Mouse (Mus musculus): Measurements from ENCODE around the gene Pde3a. TPM values are rescaled to one million over a fixed set of nuclear protein-coding genes. Genes with fewer than 3 reads are reported as not detected.
A peak's percentile ranks its signal among the peaks of the same experiment; 100 is the strongest.

The Pde3a gene
- polyA plus RNA-seq, 1 experiment from 2014 or later: 8.5 TPM

DNA sequence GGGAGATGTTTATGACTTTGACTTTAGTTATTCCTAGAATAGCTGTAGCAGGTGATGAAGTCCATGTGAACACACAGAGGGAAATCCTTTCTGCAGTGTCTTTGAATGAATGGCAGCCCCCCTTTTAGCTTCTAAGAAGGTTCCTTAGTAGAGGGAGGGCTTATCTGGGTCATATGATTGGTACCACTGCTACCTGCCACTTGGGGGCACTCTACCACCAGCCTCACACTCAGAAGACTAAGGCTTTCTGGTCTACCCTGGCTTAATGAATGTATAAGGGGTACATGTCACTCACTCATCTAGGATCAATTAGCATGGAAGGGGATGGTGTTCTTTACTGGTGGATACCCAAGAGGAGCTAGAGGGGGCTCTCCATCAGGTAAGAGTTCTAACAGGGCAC lies 250.4 kb downstream of the Pde3a start:
- no peak overlapping the region for H3K9ac ChIP-seq
- H3K36me3 ChIP-seq: peaks cover 32% of the 10 kb centered on the region
- H3K4me2 ChIP-seq: no peak overlapping the region
- no peaks in the 10 kb centered on the region; the same call in 1 of the 2 replicates for H3K4me1 ChIP-seq
- H3K4me3 ChIP-seq: no peak overlapping the region
- no peak for ATAC-seq (ENCODE audit: extremely low read depth, insufficient number of reproducible peaks, low FRiP score, low TSS enrichment)
- H3K27me3 ChIP-seq (replicated peaks): no peaks in the 10 kb centered on the region
- no peaks in the 10 kb centered on the region for H3K9me3 ChIP-seq
- H3K27ac ChIP-seq (replicated peaks): no peak overlapping the region

DNA sequence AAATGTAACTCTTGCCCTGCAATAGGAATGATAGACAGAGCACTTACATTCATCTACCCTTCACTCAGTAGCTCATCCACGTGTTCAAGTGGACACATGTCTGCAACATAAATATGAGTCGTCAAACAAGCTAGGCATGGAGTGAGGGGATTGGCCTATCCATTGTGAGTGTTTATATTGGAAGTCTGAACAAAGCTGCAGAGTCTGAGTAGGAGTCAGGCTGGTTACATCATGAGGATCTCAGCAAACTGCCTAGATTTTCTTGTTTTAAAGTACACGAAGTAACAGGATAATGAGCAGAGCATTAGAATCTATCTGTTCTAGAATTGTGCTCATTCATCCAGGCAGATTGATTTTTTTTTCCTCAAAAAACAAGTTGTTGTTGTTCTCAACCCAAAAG lies 252.1 kb downstream of the Pde3a start:
- Histone ChIP-seq H3K9ac (no peak overlapping the region), H3K27ac (replicated peaks) (no peak overlapping the region), H3K4me1 (no peaks in the 10 kb centered on the region; the same call in 1 of the 2 replicates), H3K36me3 (peaks cover 31% of the 10 kb centered on the region), H3K4me3 (no peak overlapping the region), H3K4me2 (no peak overlapping the region), H3K27me3 (replicated peaks) (no peaks in the 10 kb centered on the region), H3K9me3 (no peaks in the 10 kb centered on the region)
- 65% methylated on average over 3 of the region's 3 CpGs for WGBS
- ATAC-seq (ENCODE audit: extremely low read depth, insufficient number of reproducible peaks, low FRiP score, low TSS enrichment): no peak

DNA sequence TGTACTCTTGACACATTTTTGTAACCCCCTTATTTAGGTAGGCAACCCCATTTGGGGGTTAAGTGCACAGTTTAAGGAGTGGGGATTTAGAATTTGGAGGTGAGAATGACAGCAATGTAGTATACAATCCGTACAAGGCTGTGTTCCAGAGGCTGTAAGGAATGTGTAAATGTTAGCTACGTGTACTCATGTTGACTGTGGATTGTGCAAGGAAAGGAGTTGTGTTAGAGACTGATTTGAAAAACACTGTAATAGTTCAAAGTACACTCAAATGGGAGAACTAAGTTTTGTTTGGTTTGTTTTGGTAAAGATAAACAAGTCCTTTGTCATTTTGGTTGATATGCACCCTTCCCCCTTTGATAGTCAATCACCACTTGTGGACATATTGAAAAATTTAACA lies 273.5 kb downstream of the Pde3a start:
- H3K4me2 ChIP-seq: no peak overlapping the region
- WGBS: 76% methylated on average over 2 of the region's 2 CpGs
- no peaks in the 10 kb centered on the region for H3K36me3 ChIP-seq
- H3K9me3 ChIP-seq: no peaks in the 10 kb centered on the region
- no peak for ATAC-seq (ENCODE audit: extremely low read depth, insufficient number of reproducible peaks, low FRiP score, low TSS enrichment)
- H3K4me1 ChIP-seq: no peaks in the 10 kb centered on the region
- H3K27me3 ChIP-seq (replicated peaks): no peaks in the 10 kb centered on the region
- H3K27ac ChIP-seq (replicated peaks): no peak overlapping the region
- H3K9ac ChIP-seq: no peak overlapping the region
- no peak overlapping the region for H3K4me3 ChIP-seq

DNA sequence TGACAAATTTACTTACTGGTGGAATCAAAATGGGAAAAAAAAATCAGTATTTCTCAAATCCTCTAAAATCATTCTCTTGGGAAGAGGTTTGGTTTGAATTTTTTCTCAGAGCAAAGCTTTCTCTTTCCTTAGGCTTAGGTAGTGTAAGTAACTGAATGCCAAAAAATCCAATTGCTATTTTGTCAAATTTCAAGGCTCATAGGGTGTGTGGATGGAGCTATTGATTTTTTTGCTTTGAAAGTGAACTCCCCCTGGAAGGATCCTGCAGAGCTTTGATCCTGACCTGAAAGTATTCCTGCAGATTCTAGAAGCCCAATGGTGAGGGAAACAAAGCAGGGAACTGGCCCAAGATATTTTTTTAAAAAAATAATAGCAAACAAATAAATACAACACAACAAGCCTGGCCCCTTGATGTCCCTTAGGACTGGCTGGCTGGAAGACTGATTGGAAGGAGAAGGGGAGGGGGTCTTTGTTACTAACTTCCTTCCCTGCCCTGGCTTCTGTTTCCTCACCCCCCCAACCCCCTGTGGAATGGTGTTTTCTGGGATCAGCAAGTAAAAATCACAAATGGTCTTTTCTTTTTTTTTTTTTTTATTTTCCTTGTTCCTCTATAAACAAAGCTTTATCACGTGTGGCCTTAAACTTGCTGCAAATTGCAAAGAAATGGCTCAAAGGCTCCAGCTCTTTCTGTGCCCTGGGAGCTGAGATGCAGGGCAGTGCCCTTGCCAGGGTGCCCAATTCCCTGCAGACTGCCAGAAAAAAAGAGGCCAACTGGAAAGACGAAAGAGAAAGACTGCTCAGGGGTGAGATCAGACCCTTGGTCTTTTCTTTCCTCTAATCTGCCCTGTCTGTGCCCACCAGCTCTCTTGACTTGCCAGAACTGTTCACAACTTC lies 274.9 kb downstream of the Pde3a start, which contains the start of gene Slco1c1:
Gene Slco1c1, plus strand, starts transcription at position 622 of the 894 bp plus-strand sequence.
- ATAC-seq (ENCODE audit: extremely low read depth, insufficient number of reproducible peaks, low FRiP score, low TSS enrichment): no peak
- Histone ChIP-seq H3K9me3 (no peaks in the 10 kb centered on the region), H3K4me3 (no peak within 1 kb of the TSS), H3K4me2 (no peak within 1 kb of the TSS), H3K4me1 (no peaks in the 10 kb centered on the region), H3K9ac (no peak within 1 kb of the TSS), H3K27ac (replicated peaks) (no peak within 1 kb of the TSS), H3K36me3 (no peaks in the 10 kb centered on the region), H3K27me3 (replicated peaks) (no peaks in the 10 kb centered on the region)
- WGBS: 44% methylated on average over 2 of the region's 2 CpGs

DNA sequence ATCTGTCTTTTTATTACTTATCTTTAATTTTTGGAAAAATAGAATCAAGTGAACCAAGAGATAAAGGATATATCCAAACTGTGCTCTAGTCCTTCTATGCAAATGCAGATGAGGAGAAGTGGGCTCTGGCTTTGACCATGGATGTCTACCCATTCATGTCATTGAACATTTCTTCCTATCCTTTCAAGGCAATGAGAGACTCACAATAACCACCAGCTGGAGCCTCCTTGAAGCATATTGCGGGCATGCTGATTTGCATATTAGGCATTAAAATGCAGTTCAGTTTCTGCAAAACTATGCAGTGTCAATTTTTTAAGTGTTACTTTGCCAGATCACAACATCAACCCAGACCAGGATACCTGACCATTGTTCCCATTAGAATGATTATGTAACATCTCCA lies 276.7 kb downstream of the Pde3a start:
- Histone ChIP-seq H3K27me3 (replicated peaks) (no peaks in the 10 kb centered on the region), H3K9me3 (no peaks in the 10 kb centered on the region), H3K4me3 (no peak overlapping the region), H3K4me2 (no peak overlapping the region), H3K4me1 (no peaks in the 10 kb centered on the region), H3K36me3 (no peaks in the 10 kb centered on the region), H3K9ac (no peak overlapping the region), H3K27ac (replicated peaks) (no peak overlapping the region)
- no peak for ATAC-seq (ENCODE audit: extremely low read depth, insufficient number of reproducible peaks, low FRiP score, low TSS enrichment)
- 78% methylated on average over 1 of the region's 1 CpGs for WGBS

DNA sequence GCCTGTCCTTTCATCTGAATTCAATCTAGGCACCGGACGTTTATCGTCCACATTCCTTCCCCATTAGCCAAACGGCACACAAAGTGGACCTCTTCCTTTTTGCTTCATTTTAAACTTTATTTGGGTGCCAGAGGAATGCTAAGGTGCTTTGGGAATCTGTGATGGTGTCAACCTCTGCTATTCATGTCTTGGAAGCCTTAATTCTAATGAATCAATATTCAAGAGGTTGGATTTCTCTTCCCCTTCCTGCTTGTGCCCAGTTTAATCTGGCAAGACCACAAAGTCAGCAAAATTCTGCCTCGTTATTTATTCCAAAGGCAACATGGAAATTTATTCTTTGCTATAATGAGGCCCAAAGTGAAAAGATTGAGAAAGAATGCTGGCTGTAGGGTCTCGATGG lies 281.8 kb downstream of the Pde3a start:
- Histone ChIP-seq H3K36me3 (no peaks in the 10 kb centered on the region), H3K27ac (replicated peaks) (no peak overlapping the region), H3K9me3 (no peaks in the 10 kb centered on the region), H3K4me2 (no peak overlapping the region), H3K27me3 (replicated peaks) (no peaks in the 10 kb centered on the region), H3K9ac (no peak overlapping the region), H3K4me3 (no peak overlapping the region), H3K4me1 (no peaks in the 10 kb centered on the region)
- no peak for ATAC-seq (ENCODE audit: extremely low read depth, insufficient number of reproducible peaks, low FRiP score, low TSS enrichment)
- WGBS: 76% methylated on average over 6 of the region's 6 CpGs

DNA sequence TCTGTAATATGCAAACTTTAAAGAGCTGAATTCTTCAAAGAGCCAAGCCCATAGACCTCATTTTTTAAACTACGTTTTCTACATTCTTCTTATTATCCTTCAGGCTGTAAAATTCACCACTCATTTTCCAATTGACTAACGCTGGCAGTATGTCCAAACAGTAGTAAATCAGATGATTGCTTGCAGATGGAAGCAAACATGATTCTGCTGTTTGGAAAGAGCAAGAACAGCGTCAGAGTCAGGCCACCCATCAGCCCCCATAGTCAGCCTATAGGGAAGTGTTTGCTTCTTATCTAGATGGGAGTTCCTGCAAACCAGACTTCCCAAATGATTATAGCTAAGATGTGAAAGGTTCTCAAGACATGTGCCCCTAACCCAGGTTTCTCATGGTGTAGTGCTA lies 288.2 kb downstream of the Pde3a start:
- no peak overlapping the region for H3K4me2 ChIP-seq
- peaks cover 24% of the 10 kb centered on the region for H3K4me1 ChIP-seq
- WGBS: 42% methylated on average over 3 of the region's 3 CpGs
- no peaks in the 10 kb centered on the region for H3K9me3 ChIP-seq
- no peaks in the 10 kb centered on the region for H3K27me3 ChIP-seq (replicated peaks)
- no peaks in the 10 kb centered on the region for H3K36me3 ChIP-seq
- no peak overlapping the region for H3K9ac ChIP-seq
- no peak overlapping the region for H3K4me3 ChIP-seq
- ATAC-seq (ENCODE audit: extremely low read depth, insufficient number of reproducible peaks, low FRiP score, low TSS enrichment): no peak
- H3K27ac ChIP-seq (replicated peaks): no peak overlapping the region

DNA sequence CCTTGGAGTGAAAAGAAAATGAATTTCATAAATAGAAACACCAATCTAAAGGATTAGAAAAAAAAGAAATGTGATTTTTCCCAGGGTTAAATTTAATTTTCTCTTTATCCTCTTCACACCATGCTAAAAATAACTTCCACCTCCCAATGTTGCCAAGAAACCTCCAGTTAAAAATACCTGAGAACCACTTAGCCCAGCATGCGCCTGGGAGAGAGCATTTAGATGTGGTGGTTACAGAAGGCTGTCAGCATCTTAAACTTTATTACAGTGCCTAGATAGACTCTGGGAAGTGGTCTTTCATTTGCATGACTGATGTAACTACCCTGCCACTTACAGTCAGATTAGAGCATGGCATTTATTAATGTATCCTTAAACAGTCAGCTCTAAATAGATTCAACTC lies 292.1 kb downstream of the Pde3a start:
- Histone ChIP-seq H3K4me1 (peaks cover 30% of the 10 kb centered on the region), H3K9me3 (no peaks in the 10 kb centered on the region), H3K27ac (replicated peaks) (peak overlapping the region; percentile 67), H3K27me3 (replicated peaks) (no peaks in the 10 kb centered on the region), H3K4me3 (no peak overlapping the region), H3K36me3 (no peaks in the 10 kb centered on the region), H3K9ac (no peak overlapping the region), H3K4me2 (no peak overlapping the region)
- peak; percentile 25; the same call in 1 of the 2 replicates for ATAC-seq (ENCODE audit: extremely low read depth, insufficient number of reproducible peaks, low FRiP score, low TSS enrichment)
- 36% methylated on average over 1 of the region's 1 CpGs for WGBS

DNA sequence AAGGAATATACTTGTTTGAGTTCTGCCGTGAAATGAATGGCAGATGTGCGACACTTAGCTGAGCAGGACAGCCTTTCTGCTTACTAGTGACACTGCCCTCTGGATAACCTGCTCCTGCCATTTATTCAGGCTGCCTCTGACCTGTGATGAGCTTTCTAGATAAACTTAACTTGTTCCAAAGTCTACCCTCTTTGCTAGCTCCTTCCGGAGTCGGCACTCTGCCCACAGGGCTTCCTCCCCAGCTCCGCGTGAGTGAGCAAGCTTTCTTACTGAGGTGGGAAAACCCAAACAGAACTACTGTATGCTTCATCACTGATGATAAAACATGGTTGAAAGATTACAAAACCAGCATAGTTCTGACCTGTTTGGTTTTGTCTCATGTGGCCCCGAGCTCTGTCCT lies 294.3 kb downstream of the Pde3a start:
- Histone ChIP-seq H3K27ac (replicated peaks) (no peak overlapping the region), H3K36me3 (no peaks in the 10 kb centered on the region), H3K27me3 (replicated peaks) (no peaks in the 10 kb centered on the region), H3K4me1 (peaks cover 30% of the 10 kb centered on the region), H3K9me3 (no peaks in the 10 kb centered on the region), H3K9ac (no peak overlapping the region), H3K4me3 (no peak overlapping the region), H3K4me2 (no peak overlapping the region)
- ATAC-seq (ENCODE audit: extremely low read depth, insufficient number of reproducible peaks, low FRiP score, low TSS enrichment): no peak
- 75% methylated on average over 7 of the region's 7 CpGs for WGBS

Measured in heart, embryonic 13.5 days (tissue).